Mouse (Mus musculus): ENCODE results near the gene Rps26.
"Not testable (repeated sequence)": the region's sequence is repeated elsewhere in the genome, so short reads cannot be mapped to it uniquely, and the experiment has no call there.

GRCm38 (mm10) chr10:128615798-128616448, 10.6 kb downstream of the Rps26 start:
- not testable (repeated sequence) for TF ChIP-seq CTCF (conservative IDR thresholded peaks at IDR 0.05; ENCODE audit: insufficient read depth, insufficient read length, low read depth, low read length); POLR2A (IDR thresholded peaks at IDR 0.05; ENCODE audit: low read depth, low read length)
